ENCODE assay signal across 8 mouse cellular contexts in genomic region chr3:30507028-30507575, GRCm38 (mm10). TPM values are rescaled to one million over a fixed set of nuclear protein-coding genes. Genes with fewer than 3 reads are reported as not detected.
A peak's percentile ranks its signal among the peaks of the same experiment; 100 is the strongest.
DNase-seq lines count a peak whose midpoint lies in the region; ATAC-seq and TF ChIP-seq lines count a peak whose summit lies in the region.

No protein-coding gene starts in this region.

- no peak for ATAC-seq in intestine, embryonic 16.5 days
- ATAC-seq in liver, embryonic 13.5 days (ENCODE audit: low read depth) = no peak
- no peak for ATAC-seq in neural tube, embryonic 12.5 days (ENCODE audit: low FRiP score, low read depth)
- no peak for ATAC-seq in monocyte, adult 5-6 weeks (replicated peaks; ENCODE audit: insufficient number of reproducible peaks, low FRiP score, low TSS enrichment, poor library complexity, severe bottlenecking)

- under 1% methylated on average over 22 of the region's 22 CpGs for WGBS in intestine, embryonic 16.5 days
- WGBS in liver, embryonic 13.5 days (ENCODE audit: insufficient replicate concordance) = under 1% methylated on average over 22 of the region's 22 CpGs
- WGBS in neural tube, embryonic 12.5 days = under 1% methylated on average over 22 of the region's 22 CpGs

- no peak for DNase-seq in left cerebral cortex, adult 2 months (ENCODE audit: extremely low spot score in 1 of 2, low spot score in 2 of 2)
- DNase-seq in left cerebral cortex, adult 11 months (ENCODE audit: low spot score) = no peak
- DNase-seq in heart, adult 18-20 months = peak; percentile 69 to 81
- DNase-seq in liver, embryonic 13.5 days = no peak

- H3K4me1 ChIP-seq in brown adipose tissue, adult 24 weeks (ENCODE audit: control insufficient read depth, insufficient read depth, insufficient read length, low read length) = peaks cover 9% of the 10 kb centered on the region; the same call in 1 of the 2 replicates
- peaks cover 23% of the 10 kb centered on the region for H3K4me1 ChIP-seq in intestine, embryonic 16.5 days (ENCODE audit: control insufficient read depth, insufficient read depth, low read length)
- H3K4me1 ChIP-seq in liver, embryonic 13.5 days (replicated peaks) = peaks cover 19% of the 10 kb centered on the region; the same call in 1 of the 2 replicates
- H3K4me1 ChIP-seq in neural tube, embryonic 12.5 days = peaks cover 25% of the 10 kb centered on the region

- peak overlapping the region; percentile 11; the same call in 1 of the 2 replicates for H3K4me3 ChIP-seq in left cerebral cortex, adult 2 months
- peak overlapping the region; percentile 86 for H3K4me3 ChIP-seq in brown adipose tissue, adult 24 weeks (ENCODE audit: insufficient read depth, low read depth, low read length)
- H3K4me3 ChIP-seq in intestine, embryonic 16.5 days (ENCODE audit: low read length) = peak overlapping the region; percentile 60
- peak overlapping the region; percentile 54 for H3K4me3 ChIP-seq in liver, embryonic 13.5 days (replicated peaks)
- H3K4me3 ChIP-seq in neural tube, embryonic 12.5 days = peak overlapping the region; percentile 59

- H3K27me3 ChIP-seq in intestine, embryonic 16.5 days (replicated peaks; ENCODE audit: control insufficient read depth, insufficient read depth, low read length) = peaks cover 59% of the 10 kb centered on the region
- H3K27me3 ChIP-seq in liver, embryonic 13.5 days = peaks cover 83% of the 10 kb centered on the region
- peaks cover 65% of the 10 kb centered on the region for H3K27me3 ChIP-seq in neural tube, embryonic 12.5 days (replicated peaks)

- peak overlapping the region; percentile 65 for H3K9ac ChIP-seq in intestine, embryonic 16.5 days (ENCODE audit: low read depth, low read length)
- no peak overlapping the region for H3K9ac ChIP-seq in liver, embryonic 13.5 days
- peak overlapping the region; percentile 61 for H3K9ac ChIP-seq in neural tube, embryonic 12.5 days

- TF ChIP-seq CTCF in left cerebral cortex, adult 2 months (IDR thresholded peaks at IDR 0.05) = no peak

- peak overlapping the region; percentile 92 for H3K4me2 ChIP-seq in intestine, embryonic 16.5 days (ENCODE audit: low read depth, low read length)
- H3K4me2 ChIP-seq in liver, embryonic 13.5 days = peak overlapping the region; percentile 70
- peak overlapping the region; percentile 89 for H3K4me2 ChIP-seq in neural tube, embryonic 12.5 days (replicated peaks)

- intact Hi-C loops in left cerebral cortex, adult 2 months (cut with DNase I) = loop anchor here (5.0 kb wide), 1 partner anchor 290 kb away; no protein-coding TSS in a partner anchor

- peak overlapping the region; percentile 67 for H3K27ac ChIP-seq in left cerebral cortex, adult 2 months
- H3K27ac ChIP-seq in brown adipose tissue, adult 24 weeks (replicated peaks; ENCODE audit: low read depth, low read length) = peak overlapping the region; percentile 88
- no peak overlapping the region; the same call in 1 of the 2 replicates for H3K27ac ChIP-seq in intestine, embryonic 16.5 days (ENCODE audit: low read length)
- H3K27ac ChIP-seq in liver, embryonic 13.5 days = no peak overlapping the region
- H3K27ac ChIP-seq in neural tube, embryonic 12.5 days = no peak overlapping the region

- no peaks in the 10 kb centered on the region for H3K9me3 ChIP-seq in intestine, embryonic 16.5 days (ENCODE audit: control insufficient read depth, low read length)
- H3K9me3 ChIP-seq in liver, embryonic 13.5 days (replicated peaks) = no peaks in the 10 kb centered on the region
- no peaks in the 10 kb centered on the region for H3K9me3 ChIP-seq in neural tube, embryonic 12.5 days

- H3K36me3 ChIP-seq in intestine, embryonic 16.5 days (ENCODE audit: control insufficient read depth, insufficient read depth, low read length) = no peaks in the 10 kb centered on the region
- H3K36me3 ChIP-seq in liver, embryonic 13.5 days = no peaks in the 10 kb centered on the region
- H3K36me3 ChIP-seq in neural tube, embryonic 12.5 days = no peaks in the 10 kb centered on the region

RNA-seq across cellular contexts. Expression of gene Mecom, which starts 40.7 kb away (rescaled TPM):
- total RNA-seq in left cerebral cortex, adult 2 months (2021) = 1 to 10 TPM; 2.1 to 4.1 TPM
- 6.1 and 9.2 TPM in 2 replicates for polyA plus RNA-seq in brown adipose tissue, adult 24 weeks (2012; ENCODE audit: insufficient read depth, insufficient read length, missing spikeins)
- 10 to 100 TPM; 11.2 to 11.8 TPM for total RNA-seq in heart, adult 18-20 months (2021)
- 10.2 and 11.5 TPM in 2 replicates for polyA plus RNA-seq in intestine, embryonic 16.5 days (2015; fragmentation: Nextera tagmentation; extraction: Ambion mirVana)
- polyA plus RNA-seq in liver, embryonic 13.5 days (2015; fragmentation: Nextera tagmentation; extraction: Ambion mirVana) = 0.81 and 1.2 TPM in 2 replicates
- polyA plus RNA-seq in neural tube, embryonic 12.5 days (2016; fragmentation: Nextera tagmentation; extraction: Ambion mirVana) = 16.1 and 18.4 TPM in 2 replicates
- not detected in 3 replicates for total RNA-seq in monocyte, adult 5-6 weeks (2017)

Comparison
In these comparisons a context has a peak if more than half of its experiments do, and no peak if none do; other contexts are left out.
1. DNase-seq: peak in heart, adult 18-20 months (2 of 2); none in left cerebral cortex, adult 2 months (0 of 2), left cerebral cortex, adult 11 months (single experiment) and liver, embryonic 13.5 days (single experiment).
2. H3K27ac ChIP-seq: peak in left cerebral cortex, adult 2 months (single experiment) and brown adipose tissue, adult 24 weeks (single experiment); none in intestine, embryonic 16.5 days (single experiment), liver, embryonic 13.5 days (single experiment) and neural tube, embryonic 12.5 days (single experiment).
3. H3K4me3 ChIP-seq: peak in every context shown above with its lines; median percentile 86 in brown adipose tissue, adult 24 weeks; 60 in intestine, embryonic 16.5 days; 59 in neural tube, embryonic 12.5 days; 54 in liver, embryonic 13.5 days; 11 in left cerebral cortex, adult 2 months.
4. Peak in every context shown above with its lines, with median percentiles within 50 percentile points of each other: H3K4me2 ChIP-seq.